Mouse (Mus musculus) leukemia stem cell, adult 10-12 weeks (primary cell): ENCODE data around the gene Asb13. TPM values are rescaled to one million over a fixed set of nuclear protein-coding genes. Genes with fewer than 3 reads are reported as not detected.

Experiments used
- polyA plus RNA-seq: library from polyadenylated mRNA; stranded (reverse); fragments of >175 nt; gene quantifications from 2 replicates; pipeline ENCODE4 v1.2.3, GENCODE M21; 2012; ENCODE audit warnings: low replicate concordance

The Asb13 gene
- polyA plus RNA-seq, result 2.1 and 2.2 TPM in 2 replicates

GRCm38 (mm10) chr13:3633895-3634811 lies at the start of gene Asb13:
TSS of gene Asb13 (plus strand) at chr13:3634032.

GRCm38 (mm10) chr13:3610795-3611438 lies 22.9 kb upstream of the Asb13 start, which contains the start of gene Fam208b:
TSS of gene Fam208b (minus strand) at chr13:3611108.

Other genes with a start within 250 kb of the Asb13 start
- gene Gdi2, start 96.0 kb upstream of the Asb13 start, polyA plus RNA-seq, result 347 and 721 TPM in 2 replicates
- gene Fam208b, start 22.9 kb upstream of the Asb13 start, polyA plus RNA-seq, result 3.2 and 3.6 TPM in 2 replicates
- not detected in 2 replicates for gene Calml3, start 170.3 kb downstream of the Asb13 start, polyA plus RNA-seq
- not detected in 2 replicates for gene Calm4, start 203.7 kb downstream of the Asb13 start, polyA plus RNA-seq
- gene Calm5, start 220.1 kb downstream of the Asb13 start, polyA plus RNA-seq, result not detected in 2 replicates